Mouse (Mus musculus) CH12.LX (cell line): ENCODE results near the gene Abr.

Source experiments
- CHD2 ChIP-seq: IDR thresholded peaks from 2 replicates; pipeline ENCODE4 v1.6.1; 2011; ENCODE audit warnings: low read length, improper control_type of control experiment
- CTCF ChIP-seq, 2 experiments: IDR thresholded peaks in 1 of 2; conservative IDR thresholded peaks in 1 of 2; 2 replicates each; pipeline ENCODE4 v1.5.1; 2011 to 2012; ENCODE audit warnings: low read depth in 2 of 2, low read length in 2 of 2, improper control_type of control experiment in 1 of 2, inconsistent platforms in 1 of 2, mild to moderate bottlenecking in 1 of 2, moderate library complexity in 1 of 2
- E2F4 ChIP-seq: IDR thresholded peaks from 2 replicates; pipeline ENCODE4 v1.6.1; 2011; ENCODE audit warnings: low read depth, low read length, improper control_type of control experiment; ENCODE audit not compliant: insufficient replicate concordance
- ELF1 ChIP-seq: IDR thresholded peaks from 2 replicates; pipeline ENCODE4 v1.6.1; 2014; ENCODE audit warnings: low read depth, mild to moderate bottlenecking, inconsistent platforms, low read length, improper control_type of control experiment
- MAZ ChIP-seq: IDR thresholded peaks from 2 replicates; pipeline ENCODE4 v1.6.1; 2012; ENCODE audit warnings: low read depth, mild to moderate bottlenecking, inconsistent platforms, low read length, improper control_type of control experiment, moderate library complexity
- NRF1 ChIP-seq: IDR thresholded peaks from 2 replicates; pipeline ENCODE4 v1.6.1; 2014; ENCODE audit warnings: low read depth, mild to moderate bottlenecking, inconsistent platforms, low read length, improper control_type of control experiment, moderate library complexity
- POLR2A ChIP-seq: IDR thresholded peaks from 2 replicates; pipeline ENCODE4 v1.6.1; 2011; ENCODE audit warnings: low read depth, mild to moderate bottlenecking, improper control_type of control experiment, low read length
- POLR2AphosphoS2 ChIP-seq: IDR thresholded peaks from 2 replicates; pipeline ENCODE4 v1.6.1; 2011; ENCODE audit warnings: low read depth, low read length, improper control_type of control experiment
- USF1 ChIP-seq: IDR thresholded peaks from 2 replicates; pipeline ENCODE4 v1.6.1; 2014; ENCODE audit warnings: low read depth, mild to moderate bottlenecking, inconsistent platforms, low read length, improper control_type of control experiment
- ZNF384 ChIP-seq: IDR thresholded peaks from 2 replicates; pipeline ENCODE4 v1.6.1; 2012; ENCODE audit warnings: low read depth, low read length, improper control_type of control experiment, inconsistent platforms

- TF ChIP-seq CHD2: no peak
- TF ChIP-seq POLR2A: no peak
- TF ChIP-seq ELF1: no peak
- TF ChIP-seq ZNF384: no peak
- no peak for TF ChIP-seq CTCF (conservative IDR thresholded peaks at IDR 0.05 in 1 of 2, IDR thresholded peaks at IDR 0.05 in 1 of 2; ENCODE audit: low read depth in 2 of 2, low read length in 2 of 2)
- TF ChIP-seq MAZ: no peak
- TF ChIP-seq USF1: no peak
- no peak for TF ChIP-seq POLR2AphosphoS2
- no peak for TF ChIP-seq NRF1
- no peak for TF ChIP-seq E2F4
Measured at GRCm38 (mm10) chr11:76497066-76497768, 124.9 kb downstream of the Abr start.
